Mouse (Mus musculus) forebrain, embryonic 14.5 days (tissue): ENCODE data around the gene Zbp1. TPM values are rescaled to one million over a fixed set of nuclear protein-coding genes. Genes with fewer than 3 reads are reported as not detected.

ENCODE experiments used
- ATAC-seq: fragments of 200-750 bp; cut with Nextera tagmentation; 2 replicates; pipeline ENCODE4 v1.8.0; 2017; ENCODE audit warnings: mild to moderate bottlenecking, moderate library complexity
- DNase-seq: peaks from one replicate; pipeline ENCODE4 v3.0.0-alpha.2; 2015; ENCODE audit warnings: low spot score
- H3K27ac ChIP-seq: fragments of 300-500 bp; sonication (generic); 2 replicates; pipeline ENCODE4 v1.5.1; 2014; ENCODE audit warnings: low read depth, mild to moderate bottlenecking, control low read depth, low read length, moderate library complexity
- H3K27me3 ChIP-seq: fragments of 300-500 bp; sonication (generic); replicated peaks from 2 replicates; pipeline ENCODE4 v1.6.1; 2014; ENCODE audit warnings: low read length, control low read depth, mixed read lengths; ENCODE audit not compliant: control insufficient read depth, insufficient read depth
- H3K36me3 ChIP-seq: fragments of 300-500 bp; sonication (generic); 2 replicates; pipeline ENCODE4 v1.6.1; 2014; ENCODE audit warnings: low read length, control low read depth; ENCODE audit not compliant: control insufficient read depth, insufficient read depth
- H3K4me1 ChIP-seq: fragments of 300-500 bp; sonication (generic); 2 replicates; pipeline ENCODE4 v1.6.1; 2014; ENCODE audit warnings: antibody characterized with exemption, low read length, control low read depth; ENCODE audit not compliant: control insufficient read depth, insufficient read depth
- H3K4me2 ChIP-seq: fragments of 300-500 bp; sonication (generic); 2 replicates; pipeline ENCODE4 v1.6.1; 2014; ENCODE audit warnings: mild to moderate bottlenecking, control low read depth, low read length
- H3K4me3 ChIP-seq: fragments of 300-500 bp; sonication (generic); 2 replicates; pipeline ENCODE4 v1.5.1; 2014; ENCODE audit warnings: low read depth, low read length, control low read depth
- H3K9ac ChIP-seq: fragments of 300-500 bp; sonication (generic); 2 replicates; pipeline ENCODE4 v1.6.1; 2014; ENCODE audit warnings: mild to moderate bottlenecking, low read length, control low read depth, moderate library complexity
- H3K9me3 ChIP-seq: fragments of 300-500 bp; sonication (generic); replicated peaks from 2 replicates; pipeline ENCODE4 v1.6.1; 2016; ENCODE audit warnings: low read length, control low read depth, mixed read lengths; ENCODE audit not compliant: control insufficient read depth
- WGBS: fragments of 180-500 bp; shearing (Covaris S2); extraction: QIAGEN DNeasy Blood & Tissue Kit; methylation state at CpG from one replicate; pipeline ENCODE4 v1.1.7; 2014; 5-methylcytosine and 5-hydroxymethylcytosine counted together
- polyA plus RNA-seq: library from polyadenylated mRNA; unstranded; fragments of >200 nt; fragmentation: Nextera tagmentation; extraction: Ambion mirVana; gene quantifications from 2 replicates; pipeline ENCODE4 v1.2.1, GENCODE M21; 2014

The Zbp1 gene
- polyA plus RNA-seq, 1 experiment from 2014 or later = not detected

GRCm38 (mm10) chr2:173181486-173181885, 37.2 kb downstream of the Zbp1 start:
- H3K4me3 ChIP-seq = no peak overlapping the region
- no peak for DNase-seq
- H3K4me2 ChIP-seq = no peak overlapping the region
- no peaks in the 10 kb centered on the region for H3K36me3 ChIP-seq
- no peaks in the 10 kb centered on the region for H3K9me3 ChIP-seq
- ATAC-seq = no peak
- no peak overlapping the region for H3K27ac ChIP-seq
- no peak overlapping the region for H3K9ac ChIP-seq
- H3K27me3 ChIP-seq = no peaks in the 10 kb centered on the region
- WGBS = 73% methylated on average over 4 of the region's 5 CpGs
- H3K4me1 ChIP-seq = no peaks in the 10 kb centered on the region

GRCm38 (mm10) chr2:173180721-173181388, 37.9 kb downstream of the Zbp1 start:
- Histone ChIP-seq H3K4me1 (no peaks in the 10 kb centered on the region), H3K9me3 (no peaks in the 10 kb centered on the region), H3K36me3 (no peaks in the 10 kb centered on the region), H3K9ac (no peak overlapping the region), H3K4me3 (no peak overlapping the region), H3K27me3 (no peaks in the 10 kb centered on the region), H3K27ac (no peak overlapping the region), H3K4me2 (no peak overlapping the region)
- ATAC-seq (no peak), DNase-seq (no peak)
- WGBS = 85% methylated on average over 11 of the region's 11 CpGs

- Histone ChIP-seq H3K9me3 (no peaks in the 10 kb centered on the region), H3K4me2 (no peak overlapping the region), H3K4me1 (no peaks in the 10 kb centered on the region), H3K27ac (no peak overlapping the region), H3K9ac (no peak overlapping the region), H3K27me3 (no peaks in the 10 kb centered on the region), H3K36me3 (no peaks in the 10 kb centered on the region), H3K4me3 (no peak overlapping the region)
- 80% methylated on average over 4 of the region's 4 CpGs for WGBS
- DNase-seq (no peak), ATAC-seq (no peak)
Measured at GRCm38 (mm10) chr2:173180026-173180425, 38.7 kb downstream of the Zbp1 start.

- H3K4me2 ChIP-seq = no peak overlapping the region
- no peak overlapping the region for H3K27ac ChIP-seq
- ATAC-seq = no peak
- peaks cover 4% of the 10 kb centered on the region; the same call in 1 of the 2 replicates for H3K4me1 ChIP-seq
- no peaks in the 10 kb centered on the region for H3K9me3 ChIP-seq
- 88% methylated on average over 7 of the region's 7 CpGs for WGBS
- H3K27me3 ChIP-seq = no peaks in the 10 kb centered on the region
- H3K9ac ChIP-seq = no peak overlapping the region
- DNase-seq = no peak
- no peaks in the 10 kb centered on the region for H3K36me3 ChIP-seq
- H3K4me3 ChIP-seq = no peak overlapping the region
Measured at GRCm38 (mm10) chr2:173179046-173179445, 39.7 kb downstream of the Zbp1 start.

- no peak for DNase-seq
- Histone ChIP-seq H3K9ac (no peak overlapping the region), H3K9me3 (no peaks in the 10 kb centered on the region), H3K27me3 (no peaks in the 10 kb centered on the region), H3K4me2 (no peak overlapping the region), H3K27ac (no peak overlapping the region), H3K4me1 (peaks cover 8% of the 10 kb centered on the region; the same call in 1 of the 2 replicates), H3K36me3 (no peaks in the 10 kb centered on the region), H3K4me3 (no peak overlapping the region)
- 92% methylated on average over 8 of the region's 8 CpGs for WGBS
- ATAC-seq = no peak
Measured at GRCm38 (mm10) chr2:173177951-173178350, 40.8 kb downstream of the Zbp1 start.

GRCm38 (mm10) chr2:173177481-173177880, 41.2 kb downstream of the Zbp1 start:
- DNase-seq = no peak
- no peak for ATAC-seq
- WGBS = 92% methylated on average over 5 of the region's 5 CpGs

GRCm38 (mm10) chr2:173175703-173176102, 43.0 kb downstream of the Zbp1 start:
- no peak for DNase-seq
- 90% methylated on average over 5 of the region's 5 CpGs for WGBS
- Histone ChIP-seq H3K4me1 (peaks cover 16% of the 10 kb centered on the region), H3K36me3 (no peaks in the 10 kb centered on the region), H3K27me3 (0 out of 2 replicates have a peak, but pooled peaks cover 2% of the 10 kb centered on the region), H3K9ac (no peak overlapping the region), H3K4me3 (no peak overlapping the region), H3K9me3 (no peaks in the 10 kb centered on the region), H3K4me2 (no peak overlapping the region), H3K27ac (no peak overlapping the region)
- no peak for ATAC-seq

More at GRCm38 (mm10) chr2:173177481-173177880, 41.2 kb downstream of the Zbp1 start:
- no peaks in the 10 kb centered on the region for H3K36me3 ChIP-seq
- no peak overlapping the region for H3K4me2 ChIP-seq
- H3K27ac ChIP-seq = no peak overlapping the region
- no peak overlapping the region for H3K9ac ChIP-seq
- H3K4me3 ChIP-seq = no peak overlapping the region
- peaks cover 8% of the 10 kb centered on the region; the same call in 1 of the 2 replicates for H3K4me1 ChIP-seq
- H3K27me3 ChIP-seq = no peaks in the 10 kb centered on the region
- no peaks in the 10 kb centered on the region for H3K9me3 ChIP-seq

GRCm38 (mm10) chr2:173174569-173174968, 44.2 kb downstream of the Zbp1 start:
- Histone ChIP-seq H3K4me3 (no peak overlapping the region), H3K4me2 (peak overlapping the region; percentile 56), H3K4me1 (peaks cover 16% of the 10 kb centered on the region), H3K9me3 (no peaks in the 10 kb centered on the region), H3K9ac (0 out of 2 replicates have a peak overlapping the region, but pooled peaks have one; percentile 26), H3K27me3 (0 out of 2 replicates have a peak, but pooled peaks cover 2% of the 10 kb centered on the region), H3K36me3 (no peaks in the 10 kb centered on the region), H3K27ac (peak overlapping the region; percentile 93)
- ATAC-seq (no peak), DNase-seq (no peak)
- WGBS = 74% methylated on average over 1 of the region's 1 CpGs
